Mouse (Mus musculus): ENCODE measurements around the gene Snrnp70. TPM values are rescaled to one million over a fixed set of nuclear protein-coding genes. Genes with fewer than 3 reads are reported as not detected.
A peak's percentile ranks its signal among the peaks of the same experiment; 100 is the strongest.

The Snrnp70 gene
- polyA plus RNA-seq, 1 experiment from 2014 or later: 173 TPM

- peaks cover 21% of the 10 kb centered on the region for H3K27me3 ChIP-seq (replicated peaks)
- no peak overlapping the region for H3K9ac ChIP-seq
- H3K4me2 ChIP-seq: no peak overlapping the region
- H3K4me3 ChIP-seq: no peak overlapping the region
- H3K4me1 ChIP-seq (replicated peaks): peaks cover 29% of the 10 kb centered on the region
- ATAC-seq (ENCODE audit: insufficient number of reproducible peaks, low FRiP score): no peak
- H3K27ac ChIP-seq (ENCODE audit: poor library complexity, severe bottlenecking): no peak overlapping the region
- 23% methylated on average over 13 of the region's 13 CpGs for WGBS
- no peaks in the 10 kb centered on the region for H3K9me3 ChIP-seq (replicated peaks)
- no peaks in the 10 kb centered on the region for H3K36me3 ChIP-seq
Observed at GRCm38 (mm10) chr7:45343543-45343942, 52.0 kb downstream of the Snrnp70 start.

GRCm38 (mm10) chr7:45342081-45342480, 53.5 kb downstream of the Snrnp70 start:
- Histone ChIP-seq H3K4me3 (no peak overlapping the region), H3K27ac (ENCODE audit: poor library complexity, severe bottlenecking) (no peak overlapping the region), H3K36me3 (no peaks in the 10 kb centered on the region), H3K4me2 (no peak overlapping the region), H3K4me1 (replicated peaks) (peaks cover 44% of the 10 kb centered on the region), H3K9me3 (replicated peaks) (no peaks in the 10 kb centered on the region), H3K9ac (no peak overlapping the region), H3K27me3 (replicated peaks) (peaks cover 16% of the 10 kb centered on the region; the same call in 1 of the 2 replicates)
- no peak for ATAC-seq (ENCODE audit: insufficient number of reproducible peaks, low FRiP score)
- WGBS: 86% methylated on average over 11 of the region's 11 CpGs

DNA sequence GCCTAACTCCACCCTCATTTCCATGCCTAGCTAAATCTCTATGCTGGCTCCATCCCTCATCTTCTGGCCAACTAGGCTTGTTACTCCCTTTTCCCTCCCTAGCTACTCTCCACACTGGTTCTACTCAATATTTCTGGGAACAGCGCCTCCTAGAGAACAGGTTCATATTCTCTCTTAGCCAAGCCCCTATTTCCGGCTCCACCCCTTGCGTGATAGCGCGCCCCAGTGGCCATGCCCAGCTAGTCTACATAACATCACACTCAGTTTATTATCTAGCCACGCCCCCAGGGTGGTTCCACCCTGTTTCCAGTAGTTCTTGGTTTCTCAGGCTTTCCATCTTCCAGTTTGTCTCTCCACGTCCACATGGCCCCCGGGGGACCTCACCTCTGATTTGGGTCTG, 54.2 kb downstream of the Snrnp70 start:
- Histone ChIP-seq H3K27ac (ENCODE audit: poor library complexity, severe bottlenecking) (no peak overlapping the region), H3K4me1 (replicated peaks) (peaks cover 50% of the 10 kb centered on the region), H3K4me3 (peak overlapping the region; percentile 61; the same call in 1 of the 2 replicates), H3K4me2 (peak overlapping the region; percentile 97), H3K9ac (no peak overlapping the region), H3K27me3 (replicated peaks) (0 out of 2 replicates have a peak, but pooled peaks cover 10% of the 10 kb centered on the region), H3K9me3 (replicated peaks) (no peaks in the 10 kb centered on the region), H3K36me3 (no peaks in the 10 kb centered on the region)
- 0 out of 2 replicates have a peak, but pooled peaks have one; percentile 34 for ATAC-seq (ENCODE audit: insufficient number of reproducible peaks, low FRiP score)
- WGBS: 2% methylated on average over 8 of the region's 8 CpGs

- Histone ChIP-seq H3K4me3 (peak overlapping the region; percentile 61), H3K36me3 (no peaks in the 10 kb centered on the region), H3K9ac (peak overlapping the region; percentile 79; the same call in 1 of the 2 replicates), H3K9me3 (replicated peaks) (no peaks in the 10 kb centered on the region), H3K27ac (ENCODE audit: poor library complexity, severe bottlenecking) (peak overlapping the region; percentile 28), H3K4me1 (replicated peaks) (peaks cover 51% of the 10 kb centered on the region), H3K27me3 (replicated peaks) (0 out of 2 replicates have a peak, but pooled peaks cover 10% of the 10 kb centered on the region), H3K4me2 (peak overlapping the region; percentile 97)
- 2% methylated on average over 11 of the region's 11 CpGs for WGBS
- ATAC-seq (ENCODE audit: insufficient number of reproducible peaks, low FRiP score): no peak
Observed at GRCm38 (mm10) chr7:45340669-45341068, 54.9 kb downstream of the Snrnp70 start.

- 3% methylated on average over 11 of the region's 11 CpGs for WGBS
- Histone ChIP-seq H3K27ac (ENCODE audit: poor library complexity, severe bottlenecking) (peak overlapping the region; percentile 28), H3K9me3 (replicated peaks) (no peaks in the 10 kb centered on the region), H3K4me1 (replicated peaks) (peaks cover 57% of the 10 kb centered on the region), H3K36me3 (no peaks in the 10 kb centered on the region), H3K9ac (peak overlapping the region; percentile 79), H3K27me3 (replicated peaks) (0 out of 2 replicates have a peak, but pooled peaks cover 10% of the 10 kb centered on the region), H3K4me3 (peak overlapping the region; percentile 61), H3K4me2 (peak overlapping the region; percentile 97)
- ATAC-seq (ENCODE audit: insufficient number of reproducible peaks, low FRiP score): no peak
Observed at GRCm38 (mm10) chr7:45340066-45340442, 55.5 kb downstream of the Snrnp70 start.

GRCm38 (mm10) chr7:45339410-45340065, 56.0 kb downstream of the Snrnp70 start:
- Histone ChIP-seq H3K27ac (ENCODE audit: poor library complexity, severe bottlenecking) (peak overlapping the region; percentile 49; the same call in 1 of the 2 replicates), H3K36me3 (no peaks in the 10 kb centered on the region), H3K27me3 (replicated peaks) (0 out of 2 replicates have a peak, but pooled peaks cover 10% of the 10 kb centered on the region), H3K4me1 (replicated peaks) (peaks cover 62% of the 10 kb centered on the region), H3K9me3 (replicated peaks) (no peaks in the 10 kb centered on the region), H3K4me2 (peak overlapping the region; percentile 97), H3K9ac (peak overlapping the region; percentile 79), H3K4me3 (peak overlapping the region; percentile 61)
- peak; percentile 76 for ATAC-seq (ENCODE audit: insufficient number of reproducible peaks, low FRiP score)
- WGBS: 1% methylated on average over 39 of the region's 39 CpGs

- 0 out of 2 replicates have a peak, but pooled peaks cover 8% of the 10 kb centered on the region for H3K27me3 ChIP-seq (replicated peaks)
- H3K27ac ChIP-seq (ENCODE audit: poor library complexity, severe bottlenecking): no peak overlapping the region
- no peaks in the 10 kb centered on the region for H3K36me3 ChIP-seq
- H3K4me3 ChIP-seq: peak overlapping the region; percentile 61
- no peak for ATAC-seq (ENCODE audit: insufficient number of reproducible peaks, low FRiP score)
- H3K4me2 ChIP-seq: peak overlapping the region; percentile 97
- no peaks in the 10 kb centered on the region for H3K9me3 ChIP-seq (replicated peaks)
- H3K4me1 ChIP-seq (replicated peaks): peaks cover 70% of the 10 kb centered on the region
- H3K9ac ChIP-seq: 0 out of 2 replicates have a peak overlapping the region, but pooled peaks have one; percentile 22
- 3% methylated on average over 14 of the region's 14 CpGs for WGBS
Observed at GRCm38 (mm10) chr7:45338161-45338911, 57.2 kb downstream of the Snrnp70 start.

DNA sequence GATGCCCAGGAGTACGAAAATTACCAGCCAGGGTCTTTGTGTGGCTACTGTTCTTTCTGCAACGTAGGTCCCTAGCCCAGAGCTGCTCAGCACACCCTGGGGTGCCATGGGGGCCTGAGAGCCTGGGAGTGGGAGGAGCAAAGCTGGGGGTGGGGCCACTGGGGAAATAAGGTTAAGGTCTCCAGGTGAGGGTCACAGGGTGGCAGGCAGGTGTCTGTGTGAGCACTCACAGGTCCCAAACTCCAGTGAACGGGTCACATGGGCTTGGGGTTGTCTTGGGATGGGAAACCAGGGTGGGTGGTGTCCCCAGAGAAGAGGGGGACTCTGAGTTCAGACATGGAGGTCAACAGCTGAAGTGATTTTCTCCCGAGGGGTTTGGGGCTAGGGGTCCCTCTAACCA, 58.1 kb downstream of the Snrnp70 start:
- WGBS: 14% methylated on average over 4 of the region's 4 CpGs
- no peaks in the 10 kb centered on the region for H3K36me3 ChIP-seq
- no peak overlapping the region for H3K27ac ChIP-seq (ENCODE audit: poor library complexity, severe bottlenecking)
- peaks cover 76% of the 10 kb centered on the region for H3K4me1 ChIP-seq (replicated peaks)
- peak overlapping the region; percentile 97 for H3K4me2 ChIP-seq
- 0 out of 2 replicates have a peak, but pooled peaks cover 7% of the 10 kb centered on the region for H3K27me3 ChIP-seq (replicated peaks)
- H3K4me3 ChIP-seq: peak overlapping the region; percentile 61
- H3K9me3 ChIP-seq (replicated peaks): no peaks in the 10 kb centered on the region
- peak overlapping the region; percentile 22; the same call in 1 of the 2 replicates for H3K9ac ChIP-seq
- no peak for ATAC-seq (ENCODE audit: insufficient number of reproducible peaks, low FRiP score)

- Histone ChIP-seq H3K27me3 (replicated peaks) (0 out of 2 replicates have a peak, but pooled peaks cover 4% of the 10 kb centered on the region), H3K4me1 (replicated peaks) (peaks cover 84% of the 10 kb centered on the region), H3K36me3 (peaks cover 3% of the 10 kb centered on the region; the same call in 1 of the 2 replicates), H3K27ac (ENCODE audit: poor library complexity, severe bottlenecking) (no peak overlapping the region), H3K4me2 (peak overlapping the region; percentile 97; the same call in 1 of the 2 replicates), H3K9ac (no peak overlapping the region), H3K4me3 (no peak overlapping the region), H3K9me3 (replicated peaks) (0 out of 2 replicates have a peak, but pooled peaks cover 3% of the 10 kb centered on the region)
- WGBS: 81% methylated on average over 4 of the region's 4 CpGs
- no peak for ATAC-seq (ENCODE audit: insufficient number of reproducible peaks, low FRiP score)
Observed at GRCm38 (mm10) chr7:45336319-45336718, 59.2 kb downstream of the Snrnp70 start.

GRCm38 (mm10) chr7:45335056-45335455, 60.5 kb downstream of the Snrnp70 start, which contains the start of gene Hrc:
Gene Hrc, plus strand, starts transcription at chr7:45335290.
- peak within 1 kb of the TSS; percentile 95 for H3K27ac ChIP-seq (ENCODE audit: poor library complexity, severe bottlenecking)
- peaks cover 77% of the 10 kb centered on the region for H3K4me1 ChIP-seq (replicated peaks)
- 0 out of 2 replicates have a peak, but pooled peaks cover 3% of the 10 kb centered on the region for H3K9me3 ChIP-seq (replicated peaks)
- H3K36me3 ChIP-seq: peaks cover 6% of the 10 kb centered on the region; the same call in 1 of the 2 replicates
- peak within 1 kb of the TSS; percentile 85 for H3K9ac ChIP-seq
- H3K4me3 ChIP-seq: peak within 1 kb of the TSS; percentile 77
- no peak for ATAC-seq (ENCODE audit: insufficient number of reproducible peaks, low FRiP score)
- peak within 1 kb of the TSS; percentile 78 for H3K4me2 ChIP-seq
- 0 out of 2 replicates have a peak, but pooled peaks cover 4% of the 10 kb centered on the region for H3K27me3 ChIP-seq (replicated peaks)
- 16% methylated on average over 5 of the region's 5 CpGs for WGBS

All from heart, embryonic 12.5 days (tissue).